Mouse (Mus musculus): Measurements from ENCODE around the gene Selenoi.

Selenoi gene

GRCm38 (mm10) chr5:30240552-30240951, 8.2 kb downstream of the Selenoi start:
- no peak for DNase-seq

DNA sequence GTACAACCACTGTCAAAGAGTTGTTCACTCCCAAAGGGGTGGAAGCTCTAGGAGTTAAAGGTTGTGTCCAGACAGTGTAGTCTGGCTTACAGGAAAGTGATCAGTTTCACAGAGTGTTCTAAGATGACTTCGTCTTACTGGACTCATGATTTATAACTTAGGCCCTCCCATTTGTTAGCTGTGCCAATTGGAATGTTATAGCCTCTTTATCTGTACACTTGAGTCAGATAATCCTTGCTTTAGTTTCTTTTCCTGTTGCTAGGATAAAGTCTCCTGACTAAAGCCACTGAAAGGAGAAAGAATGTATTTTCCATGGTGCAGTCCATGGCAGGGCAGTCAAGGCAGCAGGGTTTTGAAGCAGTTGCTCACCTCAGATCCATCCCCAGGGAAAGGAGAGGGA, 10.0 kb downstream of the Selenoi start:
- DNase-seq, result no peak

- DNase-seq, result peak; percentile 40
Measured at GRCm38 (mm10) chr5:30243741-30244140, 11.4 kb downstream of the Selenoi start.

GRCm38 (mm10) chr5:30245861-30246416, 13.6 kb downstream of the Selenoi start:
- peak; percentile 25 for DNase-seq

GRCm38 (mm10) chr5:30247666-30248065, 15.3 kb downstream of the Selenoi start:
- DNase-seq, result no peak

DNA sequence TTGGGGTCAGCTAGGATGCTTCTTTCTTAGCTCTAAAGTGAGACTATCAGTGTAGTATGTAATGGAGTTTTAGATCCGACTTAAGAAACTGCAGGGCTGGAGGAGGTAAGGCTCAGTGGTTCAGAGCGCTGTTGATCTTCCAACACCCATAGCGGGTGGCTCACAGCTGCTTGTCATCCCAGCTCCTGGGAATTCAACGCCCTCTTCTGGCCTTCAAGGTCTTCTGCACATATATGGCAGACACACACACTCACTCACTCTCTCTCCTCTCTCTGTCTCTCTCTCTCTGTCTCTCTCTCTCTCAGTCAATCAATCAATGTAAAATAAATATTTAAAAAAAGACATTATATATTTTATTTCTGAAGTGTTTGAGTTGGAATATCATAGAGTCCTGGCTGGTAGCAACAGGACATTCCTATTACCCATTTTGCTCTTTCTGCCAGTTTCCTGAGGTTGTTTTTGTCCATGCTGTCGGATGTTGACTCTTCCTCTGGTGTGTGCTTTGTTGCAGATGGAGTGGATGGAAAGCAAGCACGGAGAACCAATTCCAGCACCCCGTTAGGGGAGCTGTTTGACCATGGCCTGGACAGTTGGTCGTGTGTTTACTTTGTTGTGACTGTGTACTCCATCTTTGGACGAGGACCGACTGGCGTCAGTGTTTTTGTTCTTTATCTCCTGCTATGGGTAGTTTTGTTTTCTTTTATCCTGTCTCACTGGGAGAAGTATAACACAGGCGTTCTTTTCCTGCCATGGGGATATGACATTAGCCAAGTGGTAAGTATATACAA, 23.4 kb downstream of the Selenoi start:
- peak; percentile 32 for DNase-seq

GRCm38 (mm10) chr5:30258776-30259175, 26.4 kb downstream of the Selenoi start:
- no peak for DNase-seq

DNA sequence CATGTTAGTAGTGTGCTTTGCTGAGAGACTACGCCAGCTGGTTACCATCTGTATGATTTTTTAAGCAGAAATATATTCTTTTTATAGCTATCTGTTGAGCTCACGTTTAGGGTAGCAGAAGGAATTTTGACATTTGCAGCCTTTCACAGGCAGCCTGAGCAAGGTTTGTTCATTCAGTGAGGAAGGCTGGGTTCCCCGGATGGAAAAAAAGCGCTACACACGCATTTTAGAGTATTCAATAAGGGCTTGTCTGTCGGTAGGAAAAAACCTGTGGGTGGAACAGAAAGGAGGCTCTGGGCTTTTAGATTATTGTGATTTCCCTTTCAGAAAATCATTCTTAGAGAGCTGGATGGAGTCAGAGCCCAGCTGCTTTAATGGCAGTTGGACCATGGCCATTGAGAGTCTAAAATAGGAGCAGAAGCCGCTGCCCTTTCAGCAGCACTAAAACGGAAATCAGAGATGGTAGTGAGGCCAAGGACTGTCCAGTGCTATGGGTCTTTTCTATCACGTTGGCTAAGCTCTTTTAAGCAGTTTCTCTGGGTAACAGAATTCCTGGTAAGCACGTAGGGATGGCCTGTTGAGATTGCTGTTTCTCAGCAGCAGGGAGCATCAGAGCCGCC, 38.3 kb downstream of the Selenoi start:
- peak; percentile 53 for DNase-seq

DNA sequence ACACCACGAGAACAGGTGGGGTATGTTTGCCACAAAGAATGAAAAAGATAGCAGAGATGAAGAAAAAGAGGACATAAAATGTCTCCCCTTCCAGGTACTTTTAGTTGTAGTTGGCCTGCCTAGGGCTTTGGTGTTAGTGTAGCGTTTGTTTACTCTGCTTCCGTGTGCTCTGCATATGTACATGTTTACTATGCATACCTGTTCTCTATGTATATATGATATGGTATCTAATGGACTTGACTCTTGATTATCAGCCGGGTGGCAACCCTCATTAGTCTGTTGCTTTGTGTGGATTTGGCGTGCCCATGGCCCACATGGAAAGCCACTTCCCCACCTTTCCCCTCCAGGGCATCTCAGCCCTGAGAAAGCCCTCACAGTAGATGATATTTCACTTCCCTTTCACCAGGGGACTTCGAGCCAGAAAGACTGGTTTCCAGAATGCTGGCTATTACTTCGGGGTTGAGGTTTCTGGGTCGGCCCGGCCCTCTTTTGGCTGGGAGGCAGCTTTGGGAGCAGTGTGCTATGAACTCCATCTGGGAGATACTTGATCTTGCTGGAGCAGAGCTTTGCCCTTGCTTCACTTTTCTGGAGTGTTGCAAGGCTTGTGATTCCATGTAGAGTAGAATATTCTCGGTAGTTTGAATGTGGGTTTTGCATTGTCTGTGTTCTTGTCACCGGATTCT, 39.4 kb downstream of the Selenoi start:
- DNase-seq, result peak; percentile 66

DNA sequence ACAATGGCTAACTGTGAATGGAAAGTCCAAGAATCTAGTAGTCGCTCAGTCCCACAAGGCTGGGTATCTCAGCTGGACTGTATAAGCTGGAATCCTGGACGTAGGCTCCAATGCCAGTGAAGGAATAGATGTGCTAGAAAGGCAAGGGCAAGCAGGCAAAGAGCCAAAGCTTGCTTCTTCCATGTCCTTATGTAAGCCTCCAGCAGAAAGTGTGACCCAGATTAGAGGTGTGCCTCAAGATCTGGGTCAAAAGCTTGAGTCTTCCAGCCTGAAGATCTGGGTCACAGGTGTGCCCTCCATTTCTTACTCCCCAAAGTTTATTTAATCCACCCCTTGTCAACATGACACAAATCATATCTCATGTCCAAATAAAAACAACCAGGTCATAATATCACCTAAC, 44.0 kb downstream of the Selenoi start:
- DNase-seq, result no peak

GRCm38 (mm10) chr5:30278952-30279351, 46.6 kb downstream of the Selenoi start:
- DNase-seq, result no peak

DNA sequence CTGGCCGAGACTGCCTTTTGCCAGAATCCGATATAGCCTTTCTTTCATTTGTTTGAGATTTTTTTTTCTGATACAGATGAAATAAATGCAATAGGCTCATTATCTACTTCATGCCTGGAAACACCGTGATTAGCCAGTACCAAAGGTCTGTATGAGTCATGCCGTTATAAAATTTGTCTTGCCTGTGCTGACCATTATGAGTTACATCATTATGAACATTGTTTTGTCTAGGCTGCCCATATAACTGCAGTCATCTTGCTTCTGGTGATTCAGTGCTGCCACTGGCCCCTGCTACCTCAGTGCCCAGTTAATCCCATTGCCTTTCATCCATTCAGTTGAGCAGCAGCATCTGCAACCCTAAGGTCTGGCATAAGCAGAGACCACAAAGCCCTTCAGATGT, 47.1 kb downstream of the Selenoi start:
- no peak for DNase-seq

DNA sequence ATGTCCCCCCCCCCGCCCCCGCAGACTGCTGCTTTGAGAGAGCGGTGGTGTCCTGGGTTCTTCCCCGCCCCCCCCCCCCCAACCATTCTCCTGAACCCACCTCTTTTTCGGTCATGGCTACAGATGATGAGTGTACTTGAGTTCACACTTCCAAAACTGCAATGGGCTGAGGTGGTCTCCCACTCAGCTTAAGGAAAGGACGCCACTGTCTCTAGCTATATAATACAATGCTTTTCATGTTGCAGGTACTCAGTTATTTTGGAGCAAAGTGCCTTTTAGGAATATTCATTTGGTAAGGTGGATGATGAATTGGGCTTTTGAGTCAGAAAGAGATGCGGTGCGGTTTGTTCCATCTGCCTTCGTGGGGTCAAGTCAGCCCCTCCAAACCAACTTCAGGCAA, 48.5 kb downstream of the Selenoi start:
- DNase-seq, result no peak

- peak; percentile 65 for DNase-seq
Measured at GRCm38 (mm10) chr5:30281291-30281732, 48.9 kb downstream of the Selenoi start, which contains the start of gene Drc1. Gene Drc1, plus strand, starts transcription at chr5:30281388.

GRCm38 (mm10) chr5:30285944-30286799, 53.8 kb downstream of the Selenoi start:
- DNase-seq, result peak; percentile 25

- no peak for DNase-seq
Measured at GRCm38 (mm10) chr5:30287106-30287882, 54.9 kb downstream of the Selenoi start.

All from lung, postnatal 10 days (tissue).